Mouse (Mus musculus) monocyte, adult 2 months (primary cell): ENCODE data around the gene Tnfsfm13.
A peak's percentile ranks its signal among the peaks of the same experiment; 100 is the strongest.
"Not testable (repeated sequence)": the region's sequence is repeated elsewhere in the genome, so short reads cannot be mapped to it uniquely, and the experiment has no call there.

Experiments used
- DNase-seq, 2 experiments: peaks; one replicate each; pipeline ENCODE4 v3.0.0; 2022; ENCODE audit warnings: low spot score in 2 of 2, low read depth in 1 of 2

The Tnfsfm13 gene

GRCm38 (mm10) chr11:69706775-69707479 is 11.0 kb upstream of the Tnfsfm13 start:
- no peak for DNase-seq

- DNase-seq, result no peak
Observed at GRCm38 (mm10) chr11:69704613-69705010, 8.7 kb upstream of the Tnfsfm13 start.

- no peak for DNase-seq
Observed at GRCm38 (mm10) chr11:69703814-69704612, 8.1 kb upstream of the Tnfsfm13 start.

- DNase-seq, result not testable (repeated sequence)
Observed at GRCm38 (mm10) chr11:69703381-69703780, 7.5 kb upstream of the Tnfsfm13 start.

GRCm38 (mm10) chr11:69702886-69703285 is 7.0 kb upstream of the Tnfsfm13 start:
- DNase-seq, result not testable (repeated sequence)

- no peak for DNase-seq
Observed at GRCm38 (mm10) chr11:69699595-69699994, 3.7 kb upstream of the Tnfsfm13 start.

- DNase-seq, result no peak
Observed at GRCm38 (mm10) chr11:69698574-69698973, 2.7 kb upstream of the Tnfsfm13 start.

GRCm38 (mm10) chr11:69697396-69697795 is 1.5 kb upstream of the Tnfsfm13 start:
- no peak for DNase-seq

- no peak for DNase-seq
Observed at GRCm38 (mm10) chr11:69695046-69695360, 895 bp downstream of the Tnfsfm13 start.

GRCm38 (mm10) chr11:69693421-69693965 is 2.4 kb downstream of the Tnfsfm13 start:
- no peak for DNase-seq

GRCm38 (mm10) chr11:69692863-69693262 is 3.0 kb downstream of the Tnfsfm13 start:
- no peak for DNase-seq

GRCm38 (mm10) chr11:69692196-69692811 is 3.6 kb downstream of the Tnfsfm13 start:
- peak; percentile 65 to 71 for DNase-seq

GRCm38 (mm10) chr11:69689891-69690290 is 6.0 kb downstream of the Tnfsfm13 start:
- no peak for DNase-seq

- no peak for DNase-seq
Observed at GRCm38 (mm10) chr11:69687061-69687460, 8.8 kb downstream of the Tnfsfm13 start.

GRCm38 (mm10) chr11:69686377-69686776 is 9.5 kb downstream of the Tnfsfm13 start:
- no peak for DNase-seq

GRCm38 (mm10) chr11:69685526-69686148 is 10.3 kb downstream of the Tnfsfm13 start, which contains the start of gene Tnfsf13:
Gene Tnfsf13 (minus strand): TSS chr11:69685784.
- peak in 1 of 2 experiments; percentile 55 for DNase-seq

- DNase-seq, result no peak
Observed at GRCm38 (mm10) chr11:69684936-69685335, 11.0 kb downstream of the Tnfsfm13 start.

- no peak for DNase-seq
Observed at GRCm38 (mm10) chr11:69684128-69684745, 11.7 kb downstream of the Tnfsfm13 start.

- no peak for DNase-seq
Observed at GRCm38 (mm10) chr11:69683576-69683975, 12.3 kb downstream of the Tnfsfm13 start.

- peak; percentile 77 to 79 for DNase-seq
Observed at GRCm38 (mm10) chr11:69682840-69683533, 12.9 kb downstream of the Tnfsfm13 start.
